Mouse (Mus musculus): ENCODE data around the gene 2010111I01Rik. TPM values are rescaled to one million over a fixed set of nuclear protein-coding genes. Genes with fewer than 3 reads are reported as not detected.
A peak's percentile ranks its signal among the peaks of the same experiment; 100 is the strongest.

The 2010111I01Rik gene
- polyA plus RNA-seq, 1 experiment from 2014 or later: 101 TPM

- no peak overlapping the region for H3K4me3 ChIP-seq (ENCODE audit: low read depth, low read length)
- no peak overlapping the region for H3K4me2 ChIP-seq (replicated peaks; ENCODE audit: low read depth)
- TF ChIP-seq EP300 (optimal IDR thresholded peaks at IDR 0.05): no peak
- peak; percentile 46 for TF ChIP-seq CTCF (IDR thresholded peaks at IDR 0.05; ENCODE audit: low read depth)
- H3K27me3 ChIP-seq (ENCODE audit: control insufficient read depth, insufficient read depth, low read length): no peaks in the 10 kb centered on the region
- H3K9ac ChIP-seq (ENCODE audit: low read length): no peak overlapping the region
- DNase-seq (ENCODE audit: low spot score) (no peak), ATAC-seq (ENCODE audit: low FRiP score, low TSS enrichment) (no peak)
- 35% methylated on average over 2 of the region's 2 CpGs for WGBS
- no peaks in the 10 kb centered on the region for H3K4me1 ChIP-seq (replicated peaks; ENCODE audit: control insufficient read depth, insufficient read depth)
- no peak overlapping the region for H3K27ac ChIP-seq (replicated peaks)
- H3K36me3 ChIP-seq (ENCODE audit: control insufficient read depth, insufficient read depth, low read length): no peaks in the 10 kb centered on the region
- no peaks in the 10 kb centered on the region for H3K9me3 ChIP-seq (ENCODE audit: control insufficient read depth, low read length)
Measured at GRCm38 (mm10) chr13:63045504-63046205, 81.0 kb downstream of the 2010111I01Rik start.

GRCm38 (mm10) chr13:63046206-63047020 lies 81.7 kb downstream of the 2010111I01Rik start:
- no peak overlapping the region for H3K9ac ChIP-seq (ENCODE audit: low read length)
- peak; percentile 87 for ATAC-seq (ENCODE audit: low FRiP score, low TSS enrichment)
- no peaks in the 10 kb centered on the region for H3K27me3 ChIP-seq (ENCODE audit: control insufficient read depth, insufficient read depth, low read length)
- H3K4me2 ChIP-seq (replicated peaks; ENCODE audit: low read depth): no peak overlapping the region
- no peaks in the 10 kb centered on the region for H3K4me1 ChIP-seq (replicated peaks; ENCODE audit: control insufficient read depth, insufficient read depth)
- H3K27ac ChIP-seq (replicated peaks): 0 out of 2 replicates have a peak overlapping the region, but pooled peaks have one; percentile 18
- 27% methylated on average over 7 of the region's 7 CpGs for WGBS
- no peaks in the 10 kb centered on the region for H3K9me3 ChIP-seq (ENCODE audit: control insufficient read depth, low read length)
- H3K4me3 ChIP-seq (ENCODE audit: low read depth, low read length): no peak overlapping the region
- H3K36me3 ChIP-seq (ENCODE audit: control insufficient read depth, insufficient read depth, low read length): no peaks in the 10 kb centered on the region
- DNase-seq (ENCODE audit: low spot score): peak; percentile 72
- TF ChIP-seq EP300 (optimal IDR thresholded peaks at IDR 0.05) (no peak), CTCF (IDR thresholded peaks at IDR 0.05; ENCODE audit: low read depth) (peak; percentile 90)

GRCm38 (mm10) chr13:63063706-63064105 lies 99.0 kb downstream of the 2010111I01Rik start:
- no peaks in the 10 kb centered on the region for H3K36me3 ChIP-seq (ENCODE audit: control insufficient read depth, insufficient read depth, low read length)
- H3K4me1 ChIP-seq (replicated peaks; ENCODE audit: control insufficient read depth, insufficient read depth): no peaks in the 10 kb centered on the region
- no peak for TF ChIP-seq CTCF (IDR thresholded peaks at IDR 0.05; ENCODE audit: low read depth)
- no peak for TF ChIP-seq EP300 (optimal IDR thresholded peaks at IDR 0.05)
- ATAC-seq (ENCODE audit: low FRiP score, low TSS enrichment): no peak
- H3K27me3 ChIP-seq (ENCODE audit: control insufficient read depth, insufficient read depth, low read length): no peaks in the 10 kb centered on the region
- no peak for DNase-seq (ENCODE audit: low spot score)
- H3K4me2 ChIP-seq (replicated peaks; ENCODE audit: low read depth): no peak overlapping the region
- no peak overlapping the region for H3K4me3 ChIP-seq (ENCODE audit: low read depth, low read length)
- no peaks in the 10 kb centered on the region for H3K9me3 ChIP-seq (ENCODE audit: control insufficient read depth, low read length)
- H3K9ac ChIP-seq (ENCODE audit: low read length): no peak overlapping the region
- 60% methylated on average over 1 of the region's 1 CpGs for WGBS
- H3K27ac ChIP-seq (replicated peaks): no peak overlapping the region

- Histone ChIP-seq H3K9ac (ENCODE audit: low read length) (no peak overlapping the region), H3K27ac (replicated peaks) (no peak overlapping the region), H3K4me2 (replicated peaks; ENCODE audit: low read depth) (no peak overlapping the region), H3K27me3 (ENCODE audit: control insufficient read depth, insufficient read depth, low read length) (no peaks in the 10 kb centered on the region), H3K4me3 (ENCODE audit: low read depth, low read length) (no peak overlapping the region), H3K9me3 (ENCODE audit: control insufficient read depth, low read length) (no peaks in the 10 kb centered on the region), H3K4me1 (replicated peaks; ENCODE audit: control insufficient read depth, insufficient read depth) (no peaks in the 10 kb centered on the region), H3K36me3 (ENCODE audit: control insufficient read depth, insufficient read depth, low read length) (no peaks in the 10 kb centered on the region)
- no peak for TF ChIP-seq EP300 (optimal IDR thresholded peaks at IDR 0.05)
- TF ChIP-seq CTCF (IDR thresholded peaks at IDR 0.05; ENCODE audit: low read depth): no peak
- 35% methylated on average over 1 of the region's 1 CpGs for WGBS
- DNase-seq (ENCODE audit: low spot score): no peak
- ATAC-seq (ENCODE audit: low FRiP score, low TSS enrichment): no peak
Measured at GRCm38 (mm10) chr13:63066607-63067006, 101.9 kb downstream of the 2010111I01Rik start.

GRCm38 (mm10) chr13:63068371-63069136 lies 103.9 kb downstream of the 2010111I01Rik start:
- no peak for TF ChIP-seq CTCF (IDR thresholded peaks at IDR 0.05; ENCODE audit: low read depth)
- no peak for TF ChIP-seq EP300 (optimal IDR thresholded peaks at IDR 0.05)
- no peak overlapping the region for H3K4me3 ChIP-seq (ENCODE audit: low read depth, low read length)
- H3K36me3 ChIP-seq (ENCODE audit: control insufficient read depth, insufficient read depth, low read length): no peaks in the 10 kb centered on the region
- H3K27ac ChIP-seq (replicated peaks): no peak overlapping the region
- H3K27me3 ChIP-seq (ENCODE audit: control insufficient read depth, insufficient read depth, low read length): no peaks in the 10 kb centered on the region
- no peak for ATAC-seq (ENCODE audit: low FRiP score, low TSS enrichment)
- H3K4me2 ChIP-seq (replicated peaks; ENCODE audit: low read depth): no peak overlapping the region
- no peaks in the 10 kb centered on the region for H3K9me3 ChIP-seq (ENCODE audit: control insufficient read depth, low read length)
- H3K4me1 ChIP-seq (replicated peaks; ENCODE audit: control insufficient read depth, insufficient read depth): 0 out of 2 replicates have a peak, but pooled peaks cover 2% of the 10 kb centered on the region
- H3K9ac ChIP-seq (ENCODE audit: low read length): no peak overlapping the region
- 80% methylated on average over 4 of the region's 4 CpGs for WGBS
- no peak for DNase-seq (ENCODE audit: low spot score)

Measured in stomach, postnatal 0 days (tissue).